Mouse (Mus musculus) C2C12 (cell line): ENCODE measurements around the gene 1700034J05Rik.

ENCODE experiments used
- CTCF ChIP-seq: IDR thresholded peaks from one replicate; pipeline ENCODE4 v1.5.1; 2011; ENCODE audit not compliant: control insufficient read depth, insufficient read depth, insufficient read length
- MAX ChIP-seq: IDR thresholded peaks from one replicate; pipeline ENCODE4 v1.6.1; 2011; ENCODE audit warnings: mild to moderate bottlenecking, control low read depth
- MYOG ChIP-seq: IDR thresholded peaks from one replicate; pipeline ENCODE4 v1.6.1; 2011; ENCODE audit not compliant: control insufficient read depth, insufficient read length; ENCODE audit errors: extremely low read depth

- TF ChIP-seq CTCF (no peak), MAX (no peak), MYOG (no peak)
These were observed 35.9 kb downstream of the 1700034J05Rik start for GRCm38 (mm10) chr6:146918341-146918740.
